Mouse (Mus musculus) testis, adult 2 months (tissue): ENCODE measurements around the gene Ptpn23.

Source experiments
- CTCF ChIP-seq: fragments of 200-500 bp; IDR thresholded peaks from 2 replicates; pipeline ENCODE4 v1.5.1; 2012; ENCODE audit warnings: low read depth, mild to moderate bottlenecking, inconsistent platforms, low read length, moderate library complexity; ENCODE audit not compliant: control insufficient read depth, insufficient read depth, insufficient replicate concordance
- POLR2A ChIP-seq: fragments of 200-500 bp; IDR thresholded peaks from 2 replicates; pipeline ENCODE4 v1.6.1; 2012; ENCODE audit warnings: low read depth, mild to moderate bottlenecking, inconsistent platforms, low read length, moderate library complexity; ENCODE audit not compliant: control insufficient read depth

- TF ChIP-seq POLR2A (no peak), CTCF (no peak)
Observed at GRCm38 (mm10) chr9:110388011-110388410, 20.0 kb downstream of the Ptpn23 start.
